Comparison of ENCODE assay signal across 13 mouse cellular contexts in genomic region chr6:129248243-129248642, GRCm38 (mm10). TPM values are rescaled to one million over a fixed set of nuclear protein-coding genes. Genes with fewer than 3 reads are reported as not detected.
DNase-seq lines count a peak whose midpoint lies in the region; ATAC-seq and TF ChIP-seq lines count a peak whose summit lies in the region.
"Had no signal": no experiment of that assay in that cellular context is flagged by ENCODE, and none has a peak within 500 bp of the region (broad histone marks: within the 10 kb centered on the region; RNA-seq: fewer than 3 reads in every experiment).

No protein-coding gene starts in this region.

- no peak overlapping the region for H3K4me2 ChIP-seq in midbrain, embryonic 15.5 days
- H3K4me2 ChIP-seq: neural tube, embryonic 12.5 days had no signal

- no peaks in the 10 kb centered on the region for H3K27me3 ChIP-seq in MEL (ENCODE audit: control insufficient read depth in 1 of 2, insufficient read depth in 2 of 2, low read length in 2 of 2)
- no peaks in the 10 kb centered on the region for H3K27me3 ChIP-seq in midbrain, embryonic 15.5 days (replicated peaks)
- H3K27me3 ChIP-seq: neural tube, embryonic 12.5 days had no signal

- peaks cover 0 to 2% of the 10 kb centered on the region in 2 experiments; a peak in 2 of 4 replicates for H3K36me3 ChIP-seq in MEL (ENCODE audit: control insufficient read depth in 1 of 2, insufficient read depth in 2 of 2, low read length in 2 of 2)
- no peaks in the 10 kb centered on the region for H3K36me3 ChIP-seq in midbrain, embryonic 15.5 days (replicated peaks)
- H3K36me3 ChIP-seq: neural tube, embryonic 12.5 days had no signal

- DNase-seq in left cerebral cortex, adult 2 months (ENCODE audit: extremely low spot score in 1 of 2, low spot score in 2 of 2), result no peak
- DNase-seq in left cerebral cortex, adult 11 months (ENCODE audit: low spot score), result no peak
- peak; percentile 72 for DNase-seq in CD4-positive helper T cell, adult 2 months (ENCODE audit: low read depth, low spot score)
- DNase-seq in MEL (ENCODE audit: low read depth, low spot score), result peak; percentile 73
- DNase-seq in cerebellum, adult 8-10 months, result no peak
- DNase-seq in cerebellum, postnatal 25 days, result no peak
- DNase-seq: heart, postnatal 14 days; kidney, postnatal 14 days; lung, postnatal 4 days had no signal

- intact Hi-C loops in left cerebral cortex, adult 2 months (cut with DNase I), result no loop called here

- TF ChIP-seq EP300 in MEL (IDR thresholded peaks at IDR 0.05; ENCODE audit: low read depth in 1 of 2, low read length in 2 of 2), result no peak

- no peak overlapping the region for H3K4me3 ChIP-seq in left cerebral cortex, adult 2 months
- H3K4me3 ChIP-seq in MEL (ENCODE audit: control insufficient read depth in 1 of 2, insufficient read depth in 1 of 2, low read depth in 2 of 2, low read length in 2 of 2), result no peak overlapping the region
- H3K4me3 ChIP-seq in midbrain, embryonic 15.5 days, result no peak overlapping the region
- H3K4me3 ChIP-seq: neural tube, embryonic 12.5 days had no signal

- no peak overlapping the region for H3K9ac ChIP-seq in MEL (ENCODE audit: control insufficient read depth, low read depth, low read length, poor library complexity, severe bottlenecking)
- H3K9ac ChIP-seq in midbrain, embryonic 15.5 days, result no peak overlapping the region
- H3K9ac ChIP-seq: neural tube, embryonic 12.5 days had no signal

- TF ChIP-seq POLR2A in MEL (IDR thresholded peaks at IDR 0.05; ENCODE audit: control insufficient read depth in 1 of 2, insufficient read depth in 1 of 2, low read depth in 1 of 2, low read length in 2 of 2, poor library complexity in 1 of 2), result no peak

- H3K4me1 ChIP-seq in MEL (ENCODE audit: control insufficient read depth in 1 of 2, insufficient read depth in 2 of 2, low read length in 2 of 2), result no peaks in the 10 kb centered on the region
- H3K4me1 ChIP-seq in midbrain, embryonic 15.5 days, result no peaks in the 10 kb centered on the region
- H3K4me1 ChIP-seq: neural tube, embryonic 12.5 days had no signal

- peak; percentile 69 for TF ChIP-seq RAD21 in MEL (IDR thresholded peaks at IDR 0.05; ENCODE audit: low read depth, low read length)

- TF ChIP-seq CTCF in left cerebral cortex, adult 2 months (IDR thresholded peaks at IDR 0.05), result peak; percentile 52
- peak; percentile 18 to 76 (median 58); a peak in 4 of 6 replicates for TF ChIP-seq CTCF in MEL (IDR thresholded peaks at IDR 0.05 in 2 of 3, conservative IDR thresholded peaks at IDR 0.05 in 1 of 3; ENCODE audit: control insufficient read depth in 1 of 3, insufficient read depth in 1 of 3, low read depth in 2 of 3, low read length in 3 of 3, poor library complexity in 1 of 3, severe bottlenecking in 1 of 3)

- no peak overlapping the region for H3K27ac ChIP-seq in left cerebral cortex, adult 2 months
- H3K27ac ChIP-seq in MEL (ENCODE audit: control insufficient read depth, low read depth, low read length), result no peak overlapping the region
- H3K27ac ChIP-seq in midbrain, embryonic 15.5 days, result no peak overlapping the region
- H3K27ac ChIP-seq: neural tube, embryonic 12.5 days had no signal

- no peaks in the 10 kb centered on the region for H3K9me3 ChIP-seq in MEL (replicated peaks; ENCODE audit: insufficient read depth, low read length)
- no peaks in the 10 kb centered on the region for H3K9me3 ChIP-seq in midbrain, embryonic 15.5 days
- H3K9me3 ChIP-seq: neural tube, embryonic 12.5 days had no signal

- peak; percentile 89 for ATAC-seq in megakaryocyte, adult 5-6 weeks (ENCODE audit: poor library complexity, severe bottlenecking)
- ATAC-seq in midbrain, embryonic 15.5 days (replicated peaks), result no peak

- no peaks in the 10 kb centered on the region for H3K79me2 ChIP-seq in MEL (ENCODE audit: control insufficient read depth, insufficient read depth, low read length, poor library complexity)

TF ChIP-seq in MEL, 35 proteins besides CTCF, POLR2A, EP300 and RAD21:
- TF ChIP-seq MAX (IDR thresholded peaks at IDR 0.05; ENCODE audit: low read length), result no peak
- TF ChIP-seq SIN3A (IDR thresholded peaks at IDR 0.05; ENCODE audit: low read length), result 0 out of 2 replicates have a peak, but pooled peaks have one; percentile 24
- TF ChIP-seq USF1 (IDR thresholded peaks at IDR 0.05; ENCODE audit: low read depth, low read length), result peak; percentile 57
- peak; percentile 85 for TF ChIP-seq SMC3 (IDR thresholded peaks at IDR 0.05; ENCODE audit: low read depth, low read length)
- TF ChIP-seq ETS1 (IDR thresholded peaks at IDR 0.05; ENCODE audit: low read depth, low read length), result no peak
- TF ChIP-seq TCF12 (IDR thresholded peaks at IDR 0.05; ENCODE audit: low read depth, low read length), result no peak
- TF ChIP-seq ZC3H11A (IDR thresholded peaks at IDR 0.05; ENCODE audit: low read depth, low read length), result peak; percentile 54
- TF ChIP-seq MYB (IDR thresholded peaks at IDR 0.05; ENCODE audit: low read depth, low read length), result no peak

RNA-seq across cellular contexts. Expression of gene Cd69, which starts 27.0 kb away (rescaled TPM):
- total RNA-seq in left cerebral cortex, adult 2 months (2021), result not detected
- total RNA-seq in MEL (2012; rRNA removed), result 0.26 TPM in 1 of 2 replicates, not detected in the other
- not detected for polyA plus RNA-seq in MEL (2012; ENCODE audit: insufficient read depth in 1 of 2, insufficient read length in 2 of 2, low read depth in 1 of 2, low replicate concordance in 2 of 2, missing spikeins in 1 of 2)
- total RNA-seq in megakaryocyte, adult 5-6 weeks (2015), result 21.3 and 25.9 TPM in 2 replicates
- total RNA-seq in megakaryocyte, adult 5-6 weeks (2017), result 20.6 and 22.7 TPM in 2 replicates
- polyA plus RNA-seq in midbrain, embryonic 15.5 days (2015; fragmentation: Nextera tagmentation; extraction: Ambion mirVana), result not detected in 2 replicates
- total RNA-seq: left cerebral cortex, postnatal 25 days had no signal
- polyA plus RNA-seq: neural tube, embryonic 12.5 days had no signal

Comparison
In these comparisons a context has a peak if more than half of its experiments do, and no peak if none do; other contexts are left out.
1. DNase-seq: peak in CD4-positive helper T cell, adult 2 months (single experiment) and MEL (single experiment); none in left cerebral cortex, adult 2 months (0 of 2), left cerebral cortex, adult 11 months (single experiment), cerebellum, adult 8-10 months (single experiment) and cerebellum, postnatal 25 days (0 of 2).
2. RNA of gene Cd69, which starts 27.0 kb away (total RNA-seq): 20.6 to 25.9 TPM in megakaryocyte, adult 5-6 weeks; 0.26 TPM in MEL and not detected in left cerebral cortex, adult 2 months; every median in the first group is over 10 times any median in the second.